Mouse (Mus musculus) CH12.LX (cell line): ENCODE measurements around the gene Hecw2. TPM values are rescaled to one million over a fixed set of nuclear protein-coding genes. Genes with fewer than 3 reads are reported as not detected.

Experiments
- DNase-seq: peaks from one replicate; pipeline ENCODE4 v3.0.0-alpha.2; 2013; ENCODE audit errors: extremely low read depth
- H3K27ac ChIP-seq: 2 replicates; pipeline ENCODE4 v1.5.1; 2012; ENCODE audit warnings: low read depth, mild to moderate bottlenecking, control low read depth, moderate library complexity; ENCODE audit not compliant: insufficient read depth
- H3K27me3 ChIP-seq: replicated peaks from 2 replicates; pipeline ENCODE3; 2012; ENCODE audit warnings: inconsistent platforms
- H3K36me3 ChIP-seq, 2 experiments: replicated peaks in 1 of 2; 2 replicates each; pipeline versions ENCODE3 to v1.6.1; 2012; ENCODE audit warnings: inconsistent platforms in 1 of 2, low read length in 1 of 2, mild to moderate bottlenecking in 1 of 2, mixed read lengths in 1 of 2, moderate library complexity in 1 of 2; ENCODE audit not compliant: control insufficient read depth in 1 of 2, insufficient read depth in 1 of 2
- H3K4me1 ChIP-seq, 2 experiments: 2 replicates each; pipeline ENCODE4 v1.6.1; 2012; ENCODE audit warnings: inconsistent platforms in 1 of 2, moderate library complexity in 1 of 2; ENCODE audit not compliant: insufficient read depth in 2 of 2, control insufficient read depth in 1 of 2
- H3K4me2 ChIP-seq: 2 replicates; pipeline ENCODE4 v1.6.1; 2012; ENCODE audit warnings: low read depth, mild to moderate bottlenecking, control low read depth; ENCODE audit not compliant: poor library complexity, insufficient read depth, severe bottlenecking
- H3K4me3 ChIP-seq, 3 experiments: fragments of 150-350 bp in 1 of 3; sonication (generic) in 1 of 3; replicated peaks in 1 of 3; 2 replicates each; pipeline versions ENCODE3 to v1.5.1; 2011 to 2012; ENCODE audit warnings: low read depth in 2 of 3, low read length in 2 of 3, mild to moderate bottlenecking in 2 of 3, moderate library complexity in 2 of 3, control low read depth in 1 of 3, improper control_type of control experiment in 1 of 3, inconsistent platforms in 1 of 3, mixed read lengths in 1 of 3; ENCODE audit not compliant: poor library complexity in 1 of 3
- H3K79me2 ChIP-seq: replicated peaks from 2 replicates; pipeline ENCODE4 v1.6.1; 2012; ENCODE audit warnings: mild to moderate bottlenecking, moderate library complexity; ENCODE audit not compliant: control insufficient read depth, poor library complexity, insufficient read depth, severe bottlenecking; ENCODE audit errors: extremely low read depth
- H3K9ac ChIP-seq: 2 replicates; pipeline ENCODE4 v1.6.1; 2012; ENCODE audit warnings: low read depth, mild to moderate bottlenecking, control low read depth, moderate library complexity; ENCODE audit not compliant: insufficient read depth
- H3K9me3 ChIP-seq: replicated peaks from 2 replicates; pipeline ENCODE3; 2012; ENCODE audit warnings: low read length, inconsistent platforms, mixed read lengths
- CHD1 ChIP-seq: IDR thresholded peaks from 2 replicates; pipeline ENCODE4 v1.6.1; 2012; ENCODE audit warnings: low read depth, low read length, improper control_type of control experiment, inconsistent platforms
- CTCF ChIP-seq, 2 experiments: IDR thresholded peaks in 1 of 2; conservative IDR thresholded peaks in 1 of 2; 2 replicates each; pipeline ENCODE4 v1.5.1; 2011 to 2012; ENCODE audit warnings: low read depth in 2 of 2, low read length in 2 of 2, improper control_type of control experiment in 1 of 2, inconsistent platforms in 1 of 2, mild to moderate bottlenecking in 1 of 2, moderate library complexity in 1 of 2
- ELF1 ChIP-seq: IDR thresholded peaks from 2 replicates; pipeline ENCODE4 v1.6.1; 2014; ENCODE audit warnings: low read depth, mild to moderate bottlenecking, inconsistent platforms, low read length, improper control_type of control experiment
- EP300 ChIP-seq: IDR thresholded peaks from 2 replicates; pipeline ENCODE4 v1.6.1; 2011; ENCODE audit warnings: low read length, improper control_type of control experiment
- ETS1 ChIP-seq: conservative IDR thresholded peaks from 2 replicates; pipeline ENCODE4 v1.6.1; 2012; ENCODE audit warnings: low read depth, mild to moderate bottlenecking, inconsistent platforms, low read length, improper control_type of control experiment, moderate library complexity
- HCFC1 ChIP-seq: IDR thresholded peaks from 2 replicates; pipeline ENCODE4 v1.6.1; 2012; ENCODE audit warnings: low read depth, mild to moderate bottlenecking, inconsistent platforms, low read length, improper control_type of control experiment
- IRF4 ChIP-seq: IDR thresholded peaks from 2 replicates; pipeline ENCODE4 v1.6.1; 2014; ENCODE audit warnings: low read depth, mild to moderate bottlenecking, inconsistent platforms, low read length, improper control_type of control experiment
- JUN ChIP-seq: IDR thresholded peaks from 2 replicates; pipeline ENCODE4 v1.6.1; 2011; ENCODE audit warnings: low read depth, mild to moderate bottlenecking, low read length, improper control_type of control experiment, moderate library complexity; ENCODE audit not compliant: insufficient read depth
- KAT2A ChIP-seq: IDR thresholded peaks from 2 replicates; pipeline ENCODE4 v1.6.1; 2012; ENCODE audit warnings: low read length, improper control_type of control experiment, inconsistent platforms; ENCODE audit not compliant: insufficient replicate concordance
- MEF2A ChIP-seq: IDR thresholded peaks from 2 replicates; pipeline ENCODE4 v1.6.1; 2014; ENCODE audit warnings: low read depth, mild to moderate bottlenecking, inconsistent platforms, low read length, improper control_type of control experiment, borderline replicate concordance
- NELFE ChIP-seq: IDR thresholded peaks from 2 replicates; pipeline ENCODE4 v1.6.1; 2011; ENCODE audit warnings: low read depth, low read length, improper control_type of control experiment
- PAX5 ChIP-seq: IDR thresholded peaks from 2 replicates; pipeline ENCODE4 v1.6.1; 2012; ENCODE audit warnings: low read length, inconsistent platforms, mixed read lengths
- POLR2A ChIP-seq: IDR thresholded peaks from 2 replicates; pipeline ENCODE4 v1.6.1; 2011; ENCODE audit warnings: low read depth, mild to moderate bottlenecking, improper control_type of control experiment, low read length
- POLR2AphosphoS2 ChIP-seq: IDR thresholded peaks from 2 replicates; pipeline ENCODE4 v1.6.1; 2011; ENCODE audit warnings: low read depth, low read length, improper control_type of control experiment
- RCOR1 ChIP-seq: conservative IDR thresholded peaks from 2 replicates; pipeline ENCODE4 v1.6.1; 2012; ENCODE audit warnings: low read depth, mild to moderate bottlenecking, inconsistent platforms, low read length, improper control_type of control experiment
- SIN3A ChIP-seq: IDR thresholded peaks from 2 replicates; pipeline ENCODE4 v1.6.1; 2012; ENCODE audit warnings: low read length, improper control_type of control experiment, inconsistent platforms
- TBP ChIP-seq: conservative IDR thresholded peaks from 2 replicates; pipeline ENCODE4 v1.6.1; 2011; ENCODE audit warnings: low read depth, low read length, improper control_type of control experiment
- TCF12 ChIP-seq: IDR thresholded peaks from 2 replicates; pipeline ENCODE4 v1.6.1; 2014; ENCODE audit warnings: low read depth, mild to moderate bottlenecking, inconsistent platforms, low read length, improper control_type of control experiment
- UBTF ChIP-seq: IDR thresholded peaks from 2 replicates; pipeline ENCODE4 v1.6.1; 2012; ENCODE audit warnings: low read depth, mild to moderate bottlenecking, inconsistent platforms, low read length, improper control_type of control experiment, moderate library complexity
- USF1 ChIP-seq: IDR thresholded peaks from 2 replicates; pipeline ENCODE4 v1.6.1; 2014; ENCODE audit warnings: low read depth, mild to moderate bottlenecking, inconsistent platforms, low read length, improper control_type of control experiment
- USF2 ChIP-seq: conservative IDR thresholded peaks from 2 replicates; pipeline ENCODE4 v1.6.1; 2011; ENCODE audit warnings: low read depth, low read length, improper control_type of control experiment
- ZC3H11A ChIP-seq: IDR thresholded peaks from 2 replicates; pipeline ENCODE4 v1.6.1; 2012; ENCODE audit warnings: low read depth, mild to moderate bottlenecking, inconsistent platforms, low read length, improper control_type of control experiment
- ZMIZ1 ChIP-seq: IDR thresholded peaks from 2 replicates; pipeline ENCODE4 v1.6.1; 2012; ENCODE audit warnings: low read depth, mild to moderate bottlenecking, inconsistent platforms, low read length, improper control_type of control experiment
- ZNF384 ChIP-seq: IDR thresholded peaks from 2 replicates; pipeline ENCODE4 v1.6.1; 2012; ENCODE audit warnings: low read depth, low read length, improper control_type of control experiment, inconsistent platforms
- dilution Hi-C: fragments of 300-500 bp; cut with MboI; formaldehyde crosslinking; loops from 2 replicates; pipeline ENCODE4 v1.14.3; 2020; ENCODE audit warnings: low sequenced_read_pairs; ENCODE audit not compliant: extremely low pct_unique_long_range_greater_than_20kb, extremely low pct_ligation_motif_present
- in situ Hi-C: fragments of 300-500 bp; cut with MboI; formaldehyde crosslinking; loops from 3 replicates; pipeline ENCODE4 v1.14.3; 2019; ENCODE audit warnings: low sequenced_read_pairs, low pct_ligation_motif_present, low pct_unique_long_range_greater_than_20kb, mixed read lengths
- polyA plus RNA-seq: library from polyadenylated mRNA; unstranded; fragments of >175 nt; gene quantifications from 2 replicates; pipeline ENCODE4 v1.2.1, GENCODE M21; 2012; ENCODE audit warnings: low read depth; ENCODE audit not compliant: insufficient read length
- total RNA-seq, 2 experiments: library from RNA; depleted of rRNA; stranded (reverse); fragments of 300-350 nt in 1 of 2; fragments of >200 nt in 1 of 2; gene quantifications; 2 replicates each; pipeline ENCODE4 v1.2.3; 2012 to 2014

Gene Hecw2
- total and polyA plus RNA-seq, 3 experiments, result 0.05 to 0.59 (median 0.14) TPM

GRCm38 (mm10) chr1:53846665-53847237 lies 348.2 kb downstream of the Hecw2 start:
- Histone ChIP-seq H3K36me3 (no peaks in the 10 kb centered on the region), H3K27me3 (no peaks in the 10 kb centered on the region), H3K4me2 (no peak overlapping the region), H3K79me2 (no peaks in the 10 kb centered on the region), H3K4me3 (no peak overlapping the region), H3K9me3 (no peaks in the 10 kb centered on the region), H3K9ac (no peak overlapping the region), H3K27ac (peak overlapping the region; percentile 51), H3K4me1 (peaks cover 18 to 43% of the 10 kb centered on the region in 2 experiments)
- dilution Hi-C loops (no loop called here), in situ Hi-C loops (no loop called here)
- peak; percentile 71; the same call in 1 of the 2 replicates for TF ChIP-seq MEF2A
- TF ChIP-seq HCFC1, result peak; percentile 2; the same call in 1 of the 2 replicates
- no peak for TF ChIP-seq CHD1
- no peak for DNase-seq

- Histone ChIP-seq H3K9ac (no peak overlapping the region), H3K4me1 (peaks cover 18 to 41% of the 10 kb centered on the region in 2 experiments), H3K4me2 (no peak overlapping the region), H3K27ac (peak overlapping the region; percentile 31), H3K9me3 (no peaks in the 10 kb centered on the region), H3K27me3 (no peaks in the 10 kb centered on the region), H3K79me2 (no peaks in the 10 kb centered on the region), H3K36me3 (no peaks in the 10 kb centered on the region), H3K4me3 (peak overlapping the region in 1 of 3 experiments; percentile 19)
- no peak for DNase-seq
- no peak for TF ChIP-seq CHD1
- in situ Hi-C loops, result no loop called here
- dilution Hi-C loops, result no loop called here
These were observed 349.1 kb downstream of the Hecw2 start for GRCm38 (mm10) chr1:53845854-53846253.

- DNase-seq, result no peak
- peaks cover 18 to 41% of the 10 kb centered on the region in 2 experiments for H3K4me1 ChIP-seq
- H3K4me3 ChIP-seq, result no peak overlapping the region
- in situ Hi-C loops, result no loop called here
- H3K36me3 ChIP-seq, result no peaks in the 10 kb centered on the region
- H3K9ac ChIP-seq, result no peak overlapping the region
- H3K79me2 ChIP-seq, result no peaks in the 10 kb centered on the region
- dilution Hi-C loops, result no loop called here
- H3K27ac ChIP-seq, result no peak overlapping the region
- H3K27me3 ChIP-seq, result no peaks in the 10 kb centered on the region
- H3K9me3 ChIP-seq, result no peaks in the 10 kb centered on the region
- peak overlapping the region; percentile 14; the same call in 1 of the 2 replicates for H3K4me2 ChIP-seq
- no peak for TF ChIP-seq KAT2A
- no peak for TF ChIP-seq POLR2A
- TF ChIP-seq MEF2A, result no peak
- TF ChIP-seq SIN3A, result no peak
- no peak for TF ChIP-seq ZC3H11A
- TF ChIP-seq IRF4, result peak; percentile 91
- no peak for TF ChIP-seq PAX5
- TF ChIP-seq TBP, result no peak
- TF ChIP-seq ZNF384, result no peak
- TF ChIP-seq EP300, result peak; percentile 45; the same call in 1 of the 2 replicates
- TF ChIP-seq TCF12, result no peak
- no peak; the same call in 1 of the 2 replicates for TF ChIP-seq ETS1
- TF ChIP-seq NELFE, result no peak
- TF ChIP-seq USF1, result no peak
- TF ChIP-seq CTCF (conservative IDR thresholded peaks at IDR 0.05 in 1 of 2, IDR thresholded peaks at IDR 0.05 in 1 of 2; ENCODE audit: low read depth in 2 of 2, low read length in 2 of 2), result no peak
- TF ChIP-seq POLR2AphosphoS2, result no peak
- no peak for TF ChIP-seq UBTF
- no peak for TF ChIP-seq CHD1
- TF ChIP-seq RCOR1, result no peak
- no peak for TF ChIP-seq USF2
- TF ChIP-seq ZMIZ1, result no peak
- no peak for TF ChIP-seq ELF1
- TF ChIP-seq JUN, result peak; percentile 53
These were observed 349.9 kb downstream of the Hecw2 start for GRCm38 (mm10) chr1:53844914-53845612.
